Mouse (Mus musculus): ENCODE data around the gene Aurka.

Gene Aurka

GRCm38 (mm10) chr2:172370411-172371223, at the start of gene Aurka, which contains the start of gene Cstf1:
Gene Aurka, minus strand, starts transcription at chr2:172370535.
Gene Cstf1, plus strand, starts transcription at chr2:172370681.
- ChIA-PET POLR2A (interaction anchor here (0.6 to 7.5 kb wide), 61 partner anchors 8 to 501 kb away, joined by 3 to 79 read pairs (median 4); partner anchors contain the start of genes Fam210b (in 4 of the 4), Rtf2 (in 3 of the 4), Cass4 (in 2 of the 4) and Fam209 (in 1 of the 4)), CTCF (interaction anchor here in 2 of 4 experiments (0.6 to 2.4 kb wide), 8 partner anchors 8 to 173 kb away, joined by 3 to 7 read pairs (median 5); partner anchors contain the start of gene Rtf2 (in 1 of the 2))

DNA sequence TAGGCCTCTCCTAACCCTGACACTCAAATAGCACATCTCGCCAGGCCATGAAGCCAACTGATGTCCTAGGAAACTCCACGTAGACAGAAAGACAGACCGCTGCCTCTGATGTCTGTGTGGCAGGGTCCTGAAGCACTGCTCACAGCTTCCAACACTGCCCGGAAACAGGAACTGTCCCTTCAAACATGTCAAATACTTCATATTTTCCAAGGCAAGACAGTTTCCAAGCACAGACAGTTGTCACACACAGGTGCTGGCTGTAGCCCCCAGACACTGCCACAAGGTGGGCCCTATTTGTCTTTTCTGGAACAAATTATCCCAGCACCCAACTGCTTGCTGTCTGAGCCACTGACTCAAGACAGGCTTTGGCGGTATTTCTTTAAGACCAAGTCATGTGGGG, 47.9 kb upstream of the Aurka start:
- CTCF ChIA-PET: interaction anchor here in 1 of 4 experiments (0.7 kb wide), 1 partner anchor 153 kb away, joined by 5 read pairs; no protein-coding TSS in a partner anchor
- POLR2A ChIA-PET: interaction anchor here in 1 of 4 experiments (0.7 kb wide), 2 partner anchors 8 to 56 kb away, joined by 4 to 5 read pairs; no protein-coding TSS in a partner anchor

- ChIA-PET CTCF (interaction anchor here in 1 of 4 experiments (1.2 kb wide), 1 partner anchor 61 kb away, joined by 3 read pairs; no protein-coding TSS in a partner anchor), POLR2A (interaction anchor here in 1 of 4 experiments (1.2 to 1.5 kb wide), 4 partner anchors 8 to 100 kb away, joined by 3 to 4 read pairs (median 3); partner anchors contain the start of genes Aurka and Cstf1)
These were observed 46.5 kb upstream of the Aurka start for GRCm38 (mm10) chr2:172416876-172417275.

- ChIA-PET POLR2A (interaction anchor here in 2 of 4 experiments (0.6 to 1.5 kb wide), 6 partner anchors 9 to 100 kb away, joined by 3 to 4 read pairs (median 3); partner anchors contain the start of genes Aurka (in 1 of the 2) and Cstf1 (in 1 of the 2)), CTCF (interaction anchor here in 1 of 4 experiments (1.2 to 1.5 kb wide), 2 partner anchors 38 to 62 kb away, joined by 3 to 4 read pairs; no protein-coding TSS in a partner anchor)
These were observed 45.9 kb upstream of the Aurka start for GRCm38 (mm10) chr2:172416218-172416617.

DNA sequence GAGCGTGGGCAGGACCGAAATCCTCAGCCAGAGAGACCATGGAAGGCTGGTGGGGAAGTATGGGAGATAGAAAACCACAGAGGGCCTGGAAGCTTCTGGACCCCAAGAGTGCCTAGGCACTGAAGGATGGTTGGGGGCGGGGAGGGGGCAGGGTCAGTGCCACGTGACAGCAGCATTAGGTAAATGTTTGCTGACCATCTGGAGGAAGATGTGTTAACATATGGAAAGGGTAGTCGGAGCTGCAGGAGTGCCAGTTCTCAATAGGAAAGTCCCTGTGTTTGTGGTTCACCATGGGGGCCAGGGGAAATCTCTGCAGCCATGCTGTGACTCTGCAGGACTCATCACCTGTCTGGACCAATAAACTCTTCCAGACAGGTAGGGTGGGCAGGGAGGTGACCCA, 43.6 kb upstream of the Aurka start:
- CTCF ChIA-PET: interaction anchor here in 1 of 4 experiments (0.6 kb wide), 1 partner anchor 727 kb away, joined by 3 read pairs; no protein-coding TSS in a partner anchor
- POLR2A ChIA-PET: interaction anchor here in 1 of 4 experiments (1.8 kb wide), 2 partner anchors 10 to 26 kb away, joined by 4 to 9 read pairs; partner anchors contain the start of gene Rtf2

DNA sequence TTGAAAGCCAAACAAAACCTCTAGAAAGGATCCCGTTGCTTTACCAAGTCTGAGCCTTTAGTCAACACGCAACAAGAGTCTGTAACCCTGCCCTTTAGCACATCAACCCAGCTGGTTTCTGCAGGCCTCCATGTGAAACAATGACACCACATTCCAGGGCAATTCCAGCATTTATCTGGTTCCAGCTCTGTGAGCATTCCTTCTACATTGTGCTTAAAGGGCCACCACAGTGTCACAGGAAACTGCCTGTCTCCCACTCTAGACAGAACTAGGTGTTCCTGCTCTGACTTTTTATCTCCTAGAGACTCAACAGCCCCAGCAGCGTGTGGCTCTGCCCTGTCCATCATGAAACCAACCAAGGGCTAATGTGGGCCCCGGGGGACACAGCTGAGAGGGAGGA, 42.9 kb upstream of the Aurka start:
- POLR2A ChIA-PET: interaction anchor here in 2 of 4 experiments (0.7 to 1.8 kb wide), 3 partner anchors 27 to 35 kb away, joined by 3 to 4 read pairs (median 3); partner anchors contain the start of gene Rtf2 (in 1 of the 2)

DNA sequence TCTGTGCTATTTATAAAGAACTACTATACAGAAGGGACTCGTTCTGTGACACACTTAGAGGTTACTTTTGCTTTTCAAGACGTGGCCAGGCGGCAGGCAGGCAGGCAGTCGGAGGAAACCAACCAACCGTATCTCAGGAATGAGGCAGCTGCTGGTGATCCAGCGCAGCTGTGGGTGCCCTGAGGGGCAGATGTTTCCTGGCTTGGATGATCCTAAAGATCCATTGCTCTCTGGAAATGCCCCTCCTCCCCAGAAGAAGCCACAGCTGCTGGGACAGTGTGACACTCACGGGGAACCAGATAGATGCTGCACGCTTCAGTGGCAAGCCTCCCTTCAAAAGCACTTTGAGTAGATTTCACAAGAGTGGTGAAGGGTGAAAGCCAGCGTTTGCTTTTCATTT, 42.1 kb upstream of the Aurka start:
- CTCF ChIA-PET: no interaction called here
- POLR2A ChIA-PET: interaction anchor here in 2 of 4 experiments (0.6 to 1.3 kb wide), 3 partner anchors 25 to 1347 kb away, joined by 3 read pairs; no protein-coding TSS in a partner anchor

More for the DNA sequence above, 42.9 kb upstream of the Aurka start:
- CTCF ChIA-PET: interaction anchor here in 1 of 4 experiments (0.6 kb wide), 1 partner anchor 727 kb away, joined by 3 read pairs; no protein-coding TSS in a partner anchor

- POLR2A ChIA-PET: interaction anchor here in 1 of 4 experiments (0.6 kb wide), 1 partner anchor 107 kb away, joined by 3 read pairs; no protein-coding TSS in a partner anchor
- CTCF ChIA-PET: interaction anchor here in 1 of 4 experiments (0.6 kb wide), 1 partner anchor 390 kb away, joined by 4 read pairs; no protein-coding TSS in a partner anchor
These were observed 40.8 kb upstream of the Aurka start for GRCm38 (mm10) chr2:172411091-172411490.

DNA sequence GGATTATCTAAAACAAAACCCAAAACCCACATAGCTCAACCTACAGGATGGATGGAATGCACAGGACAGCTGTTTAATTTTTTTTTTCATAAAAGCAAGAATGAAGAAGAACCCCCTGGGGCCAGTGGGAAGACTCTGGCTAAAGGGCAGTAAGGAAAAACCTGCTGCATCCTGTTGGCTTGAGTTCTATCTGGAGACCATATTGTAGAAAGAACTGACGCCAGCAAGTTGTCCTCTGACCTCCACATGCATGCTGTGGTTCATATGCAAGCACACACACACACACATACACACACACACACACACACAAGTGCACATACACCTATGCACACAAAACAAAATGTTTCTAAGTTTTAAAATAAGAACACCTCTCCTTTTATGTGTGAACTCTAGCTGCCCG, 40.4 kb upstream of the Aurka start:
- ChIA-PET CTCF (no interaction called here), POLR2A (interaction anchor here in 1 of 4 experiments (0.6 kb wide), 2 partner anchors 107 to 131 kb away, joined by 3 read pairs; no protein-coding TSS in a partner anchor)

GRCm38 (mm10) chr2:172407499-172407898, 37.2 kb upstream of the Aurka start:
- ChIA-PET POLR2A (interaction anchor here in 1 of 4 experiments (0.7 to 1.5 kb wide), 2 partner anchors 16 to 32 kb away, joined by 3 read pairs; no protein-coding TSS in a partner anchor), CTCF (no interaction called here)

DNA sequence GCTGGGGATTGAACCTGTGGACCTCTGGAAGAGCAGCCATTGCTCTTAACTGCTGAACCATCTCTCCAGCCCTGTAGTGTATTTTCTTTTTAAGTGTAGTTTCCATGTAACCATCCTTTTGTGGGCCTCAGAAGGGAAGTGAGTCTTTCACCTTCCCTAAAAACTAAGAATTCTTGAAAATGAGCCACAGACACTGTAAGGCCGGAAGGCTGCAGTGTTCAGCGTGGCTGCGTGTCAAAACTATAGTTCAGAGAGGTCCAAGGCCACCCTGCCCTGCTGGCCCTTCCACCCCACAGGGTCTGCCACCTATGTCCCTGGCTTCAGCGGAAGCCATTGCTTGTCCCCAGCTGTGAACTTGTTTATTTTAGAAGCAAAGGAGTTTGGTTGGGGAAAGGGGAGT, 35.8 kb upstream of the Aurka start:
- ChIA-PET POLR2A (no interaction called here), CTCF (no interaction called here)

GRCm38 (mm10) chr2:172405011-172405410, 34.7 kb upstream of the Aurka start:
- ChIA-PET POLR2A (interaction anchor here in 2 of 4 experiments (1.1 to 2.0 kb wide), 9 partner anchors 9 to 43 kb away, joined by 3 to 9 read pairs (median 3); partner anchors contain the start of genes Rtf2 (in 2 of the 2), Aurka (in 1 of the 2), Cass4 (in 1 of the 2) and Cstf1 (in 1 of the 2)), CTCF (interaction anchor here in 2 of 4 experiments (0.6 to 0.9 kb wide), 3 partner anchors 9 to 427 kb away, joined by 3 read pairs; no protein-coding TSS in a partner anchor)

DNA sequence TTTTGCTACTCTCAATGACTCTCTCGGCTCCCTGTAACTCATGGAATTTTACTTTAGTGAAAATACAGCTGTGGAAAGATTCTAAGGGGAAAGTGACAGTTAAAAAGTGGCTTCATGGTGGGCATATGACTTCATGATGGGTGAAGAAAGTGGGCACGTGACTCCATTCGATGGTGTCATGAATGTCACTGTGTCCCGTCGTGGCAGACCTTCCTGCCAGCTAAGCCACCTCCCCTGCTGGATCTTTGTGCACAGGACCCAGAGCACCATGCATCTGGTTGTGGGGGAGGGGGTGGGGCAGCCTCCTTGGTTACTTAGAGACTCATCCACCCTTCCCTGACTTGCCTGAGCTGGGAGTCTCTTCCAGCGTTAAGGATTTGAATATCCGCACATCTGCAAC, 33.9 kb upstream of the Aurka start:
- CTCF ChIA-PET: interaction anchor here in 2 of 4 experiments (0.8 to 0.9 kb wide), 3 partner anchors 8 to 427 kb away, joined by 3 read pairs; no protein-coding TSS in a partner anchor
- POLR2A ChIA-PET: interaction anchor here in 2 of 4 experiments (0.6 to 2.0 kb wide), 12 partner anchors 10 to 287 kb away, joined by 3 to 9 read pairs (median 4); partner anchors contain the start of genes Aurka (in 1 of the 2), Cass4 (in 1 of the 2), Cstf1 (in 1 of the 2) and Rtf2 (in 1 of the 2)

DNA sequence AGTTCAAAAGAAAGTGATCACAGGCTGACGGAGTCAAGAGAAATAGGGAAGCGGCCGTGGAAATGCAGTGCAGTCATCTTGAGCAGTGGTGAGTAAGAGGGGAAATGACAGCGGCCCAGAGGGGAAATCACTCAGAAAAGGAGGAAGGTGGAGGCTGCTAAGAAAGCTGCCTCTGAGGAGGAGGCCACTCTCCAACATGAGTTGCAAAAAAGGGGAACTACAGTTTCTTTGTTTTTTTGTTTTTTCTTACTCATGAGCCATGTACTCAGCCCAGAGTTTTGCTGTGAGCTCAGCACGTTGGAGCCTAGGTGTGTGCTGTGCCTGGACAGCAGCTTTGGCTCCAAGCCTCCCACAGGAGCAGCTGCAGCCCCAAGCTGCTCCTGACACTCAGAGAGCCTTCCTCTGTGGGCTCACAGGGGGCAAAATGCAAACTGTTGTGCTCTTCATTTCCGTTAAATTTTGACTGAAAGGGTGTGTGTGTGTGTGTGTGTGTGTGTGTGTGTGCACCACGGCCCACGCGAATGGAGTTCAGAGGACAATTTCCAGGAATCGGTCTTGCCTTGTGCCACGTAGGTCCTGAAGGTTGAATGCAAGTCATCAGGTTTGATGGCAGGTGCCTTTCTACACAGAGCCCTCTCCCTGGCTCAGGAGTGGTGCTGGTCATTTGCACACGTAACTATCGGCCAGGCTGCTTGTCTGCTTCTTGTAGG, 30.9 kb upstream of the Aurka start:
- CTCF ChIA-PET: interaction anchor here in 1 of 4 experiments (0.6 kb wide), 1 partner anchor 18 kb away, joined by 3 read pairs; no protein-coding TSS in a partner anchor

GRCm38 (mm10) chr2:172399901-172400300, 29.6 kb upstream of the Aurka start:
- ChIA-PET POLR2A (interaction anchor here in 3 of 4 experiments (0.6 to 2.0 kb wide), 10 partner anchors 16 to 472 kb away, joined by 3 to 7 read pairs (median 3); partner anchors contain the start of genes Aurka (in 2 of the 3), Cstf1 (in 2 of the 3) and Rtf2 (in 1 of the 3)), CTCF (interaction anchor here in 1 of 4 experiments (0.6 kb wide), 1 partner anchor 90 kb away, joined by 3 read pairs; no protein-coding TSS in a partner anchor)

More for the DNA sequence above, 30.9 kb upstream of the Aurka start:
- POLR2A ChIA-PET: interaction anchor here in 3 of 4 experiments (0.6 to 1.4 kb wide), 7 partner anchors 31 to 393 kb away, joined by 3 to 6 read pairs (median 3); partner anchors contain the start of genes Aurka (in 2 of the 3), Cstf1 (in 2 of the 3) and Fam210b (in 1 of the 3)

- ChIA-PET POLR2A (interaction anchor here in 3 of 4 experiments (0.6 to 1.5 kb wide), 7 partner anchors 17 to 930 kb away, joined by 3 to 12 read pairs (median 3); partner anchors contain the start of genes Fam209 (in 1 of the 3) and Rtf2 (in 1 of the 3)), CTCF (interaction anchor here in 1 of 4 experiments (0.9 to 1.0 kb wide), 2 partner anchors 8 to 18 kb away, joined by 3 read pairs; no protein-coding TSS in a partner anchor)
These were observed 25.6 kb upstream of the Aurka start for GRCm38 (mm10) chr2:172395961-172396360.

DNA sequence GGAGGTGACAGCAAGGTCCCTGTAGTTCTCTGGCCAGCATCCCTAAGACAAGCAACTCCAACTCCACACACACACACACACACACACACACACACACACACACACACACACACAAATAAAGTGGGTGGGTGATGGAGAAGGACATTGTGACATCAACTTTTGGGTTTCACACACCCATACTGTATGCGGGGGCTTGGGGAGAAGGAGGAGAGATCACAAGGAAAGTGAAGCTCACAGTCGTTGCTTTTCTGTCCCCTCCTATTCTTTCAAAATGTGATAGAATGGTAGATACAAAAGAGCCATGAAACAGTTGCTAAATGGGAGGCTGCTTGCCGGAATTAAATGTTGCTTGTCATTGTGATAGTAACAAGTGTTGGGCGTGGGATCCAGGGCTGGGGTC, 24.3 kb upstream of the Aurka start:
- ChIA-PET CTCF (interaction anchor here in 1 of 4 experiments (1.2 kb wide), 1 partner anchor 16 kb away, joined by 3 read pairs; no protein-coding TSS in a partner anchor), POLR2A (interaction anchor here (0.5 to 2.0 kb wide), 9 partner anchors 10 to 46 kb away, joined by 3 to 9 read pairs (median 4); partner anchors contain the start of gene Rtf2 (in 2 of the 4))
